ENCODE assay signal across 15 mouse cellular contexts in the genomic region with DNA sequence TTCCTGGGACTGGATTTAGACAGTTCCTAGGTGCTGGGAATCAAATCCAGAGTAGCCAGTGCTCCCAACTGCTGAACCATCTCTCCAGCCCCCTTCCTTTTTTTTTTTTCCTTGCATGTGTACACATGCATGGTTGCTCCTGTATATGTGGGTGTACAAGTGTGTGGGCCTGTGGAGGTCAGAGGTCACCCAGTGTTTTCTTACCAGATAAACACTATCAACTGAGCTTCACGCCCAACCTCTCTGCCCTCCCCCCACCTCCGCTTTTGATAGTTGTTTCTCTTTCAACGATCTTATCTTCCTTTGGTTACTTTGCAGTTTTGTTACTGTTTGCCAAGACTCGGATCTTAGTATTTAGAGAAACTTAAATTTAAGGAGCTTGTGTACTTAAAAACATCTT. TPM values are rescaled to one million over a fixed set of nuclear protein-coding genes. Genes with fewer than 3 reads are reported as not detected.
DNase-seq lines count a peak whose midpoint lies in the region; ATAC-seq and TF ChIP-seq lines count a peak whose summit lies in the region.
"Had no signal": no experiment of that assay in that cellular context is flagged by ENCODE, and none has a peak within 500 bp of the region (broad histone marks: within the 10 kb centered on the region; RNA-seq: fewer than 3 reads in every experiment).

No protein-coding gene starts in this region.

- no peaks in the 10 kb centered on the region for H3K4me1 ChIP-seq in intestine, embryonic 15.5 days (replicated peaks)
- H3K4me1 ChIP-seq in intestine, postnatal 0 days (replicated peaks; ENCODE audit: control insufficient read depth, insufficient read depth, low read length), result no peaks in the 10 kb centered on the region
- no peaks in the 10 kb centered on the region for H3K4me1 ChIP-seq in stomach, postnatal 0 days (replicated peaks; ENCODE audit: control insufficient read depth, insufficient read depth)
- H3K4me1 ChIP-seq: embryonic facial prominence, embryonic 13.5 days; limb, embryonic 13.5 days had no signal

- DNase-seq in CD4-positive helper T cell, adult 2 months (ENCODE audit: low read depth, low spot score), result peak; percentile 81
- DNase-seq in stomach, postnatal 0 days (ENCODE audit: low spot score), result peak; percentile 27
- no peak for DNase-seq in cerebellum, adult 8-10 months
- DNase-seq in adrenal gland, postnatal 10 days, result no peak
- no peak for DNase-seq in embryo, embryonic 10 days (ENCODE audit: low spot score)
- DNase-seq: cerebellum, postnatal 36 days; gastrocnemius, postnatal 14 days; kidney, postnatal 10 days; spleen, adult 18-20 months had no signal

- WGBS in intestine, embryonic 15.5 days, result 44% methylated on average over 4 of the region's 4 CpGs
- WGBS in intestine, postnatal 0 days, result 40% methylated on average over 4 of the region's 4 CpGs
- WGBS in stomach, postnatal 0 days, result 36% methylated on average over 4 of the region's 4 CpGs

- H3K9me3 ChIP-seq in intestine, embryonic 15.5 days, result no peaks in the 10 kb centered on the region
- H3K9me3 ChIP-seq in intestine, postnatal 0 days (ENCODE audit: control insufficient read depth), result no peaks in the 10 kb centered on the region
- no peaks in the 10 kb centered on the region for H3K9me3 ChIP-seq in stomach, postnatal 0 days (ENCODE audit: control insufficient read depth, low read length)
- H3K9me3 ChIP-seq: embryonic facial prominence, embryonic 13.5 days had no signal

- no peak overlapping the region for H3K4me2 ChIP-seq in intestine, embryonic 15.5 days (replicated peaks)
- no peak overlapping the region for H3K4me2 ChIP-seq in intestine, postnatal 0 days (replicated peaks; ENCODE audit: low read depth)
- no peak overlapping the region for H3K4me2 ChIP-seq in stomach, postnatal 0 days (replicated peaks; ENCODE audit: low read depth)
- H3K4me2 ChIP-seq: embryonic facial prominence, embryonic 13.5 days; limb, embryonic 13.5 days had no signal

- H3K9ac ChIP-seq in intestine, embryonic 15.5 days, result no peak overlapping the region
- H3K9ac ChIP-seq in intestine, postnatal 0 days (ENCODE audit: low read depth, low read length), result no peak overlapping the region
- no peak overlapping the region for H3K9ac ChIP-seq in stomach, postnatal 0 days (ENCODE audit: low read length)
- H3K9ac ChIP-seq: embryonic facial prominence, embryonic 13.5 days; limb, embryonic 13.5 days had no signal

- H3K4me3 ChIP-seq in intestine, embryonic 15.5 days (replicated peaks), result no peak overlapping the region
- no peak overlapping the region for H3K4me3 ChIP-seq in intestine, postnatal 0 days (ENCODE audit: low read depth, low read length)
- no peak overlapping the region for H3K4me3 ChIP-seq in stomach, postnatal 0 days (ENCODE audit: low read depth, low read length)
- H3K4me3 ChIP-seq: embryonic facial prominence, embryonic 13.5 days; limb, embryonic 13.5 days had no signal

- H3K27ac ChIP-seq in intestine, embryonic 15.5 days, result no peak overlapping the region
- no peak overlapping the region for H3K27ac ChIP-seq in intestine, postnatal 0 days (ENCODE audit: low read depth, low read length)
- no peak overlapping the region for H3K27ac ChIP-seq in stomach, postnatal 0 days (replicated peaks)
- H3K27ac ChIP-seq: embryonic facial prominence, embryonic 13.5 days; limb, embryonic 13.5 days had no signal

- H3K27me3 ChIP-seq in intestine, embryonic 15.5 days (replicated peaks), result no peaks in the 10 kb centered on the region
- H3K27me3 ChIP-seq in intestine, postnatal 0 days (replicated peaks; ENCODE audit: control insufficient read depth, insufficient read depth, low read length), result no peaks in the 10 kb centered on the region
- no peaks in the 10 kb centered on the region for H3K27me3 ChIP-seq in stomach, postnatal 0 days (ENCODE audit: control insufficient read depth, insufficient read depth, low read length)
- H3K27me3 ChIP-seq: embryonic facial prominence, embryonic 13.5 days; limb, embryonic 13.5 days had no signal

- 0 out of 2 replicates have a peak, but pooled peaks have one; percentile 25 for ATAC-seq in intestine, embryonic 15.5 days
- ATAC-seq in intestine, postnatal 0 days, result no peak
- peak; percentile 90 for ATAC-seq in inflammation-experienced regulatory T-cells, adult 6 months
- no peak for ATAC-seq in stomach, postnatal 0 days (ENCODE audit: low FRiP score, low TSS enrichment)
- ATAC-seq: hindbrain, embryonic 16.5 days had no signal

- no peak for TF ChIP-seq EP300 in stomach, postnatal 0 days (optimal IDR thresholded peaks at IDR 0.05)

- H3K36me3 ChIP-seq in intestine, embryonic 15.5 days, result no peaks in the 10 kb centered on the region
- no peaks in the 10 kb centered on the region for H3K36me3 ChIP-seq in intestine, postnatal 0 days (ENCODE audit: control insufficient read depth, insufficient read depth)
- H3K36me3 ChIP-seq in stomach, postnatal 0 days (ENCODE audit: control insufficient read depth, insufficient read depth, low read length), result no peaks in the 10 kb centered on the region
- H3K36me3 ChIP-seq: embryonic facial prominence, embryonic 13.5 days; limb, embryonic 13.5 days had no signal

- TF ChIP-seq CTCF in intestine, postnatal 0 days (IDR thresholded peaks at IDR 0.05; ENCODE audit: low read depth), result no peak
- TF ChIP-seq CTCF in stomach, postnatal 0 days (IDR thresholded peaks at IDR 0.05; ENCODE audit: low read depth), result no peak

RNA-seq across cellular contexts. Expression of gene Crtc3, which starts 8.2 kb away (rescaled TPM):
- polyA plus RNA-seq in intestine, embryonic 15.5 days (2015; fragmentation: Nextera tagmentation; extraction: Ambion mirVana), result 15.5 and 15.8 TPM in 2 replicates
- 11.5 and 13.8 TPM in 2 replicates for polyA plus RNA-seq in intestine, postnatal 0 days (2015; fragmentation: Nextera tagmentation; extraction: Ambion mirVana)
- 10 to 100 TPM in 2 of 3 experiments, 1 to 10 TPM in 1; 8.7 to 24.0 (median 21.0) TPM for polyA plus RNA-seq in inflammation-experienced regulatory T-cells, adult 6 months (2017; shearing (Covaris generic))
- 8.8 and 10.1 TPM in 2 replicates for polyA plus RNA-seq in stomach, postnatal 0 days (2015; fragmentation: Nextera tagmentation; extraction: Ambion mirVana)
- 10 to 100 TPM; 19.0 to 26.8 TPM for total RNA-seq in adrenal gland, postnatal 10 days (2021)

Comparison
In these comparisons a context has a peak if more than half of its experiments do, and no peak if none do; other contexts are left out.
1. ATAC-seq: peak in intestine, embryonic 15.5 days (single experiment) and inflammation-experienced regulatory T-cells, adult 6 months (single experiment); none in intestine, postnatal 0 days (single experiment) and stomach, postnatal 0 days (single experiment).
2. DNase-seq: peak in CD4-positive helper T cell, adult 2 months (single experiment) and stomach, postnatal 0 days (single experiment); none in cerebellum, adult 8-10 months (single experiment), adrenal gland, postnatal 10 days (single experiment) and embryo, embryonic 10 days (single experiment).